Mouse (Mus musculus) forebrain, embryonic 10.5 days (tissue): ENCODE results near the gene D10Wsu102e. TPM values are rescaled to one million over a fixed set of nuclear protein-coding genes. Genes with fewer than 3 reads are reported as not detected.

Experiments
- DNase-seq: peaks from one replicate; pipeline ENCODE4 v3.0.0-alpha.2; 2017; ENCODE audit warnings: low spot score; ENCODE audit errors: extremely low spot score
- H3K27ac ChIP-seq: fragments of 300-500 bp; sonication (generic); 2 replicates; pipeline ENCODE4 v1.5.1; 2016; ENCODE audit warnings: mild to moderate bottlenecking
- H3K27me3 ChIP-seq: fragments of 300-500 bp; sonication (generic); 2 replicates; pipeline ENCODE4 v1.6.1; 2016; ENCODE audit warnings: mild to moderate bottlenecking; ENCODE audit not compliant: poor library complexity, severe bottlenecking
- H3K36me3 ChIP-seq: fragments of 300-500 bp; sonication (generic); replicated peaks from 2 replicates; pipeline ENCODE4 v1.6.1; 2016; ENCODE audit warnings: mild to moderate bottlenecking, moderate library complexity
- H3K4me1 ChIP-seq: fragments of 300-500 bp; sonication (generic); 2 replicates; pipeline ENCODE4 v1.6.1; 2016
- H3K4me3 ChIP-seq: fragments of 300-500 bp; sonication (generic); 2 replicates; pipeline ENCODE4 v1.5.1; 2016; ENCODE audit warnings: mild to moderate bottlenecking, moderate library complexity
- H3K9me3 ChIP-seq: fragments of 300-500 bp; sonication (generic); 2 replicates; pipeline ENCODE4 v1.6.1; 2016; ENCODE audit warnings: mild to moderate bottlenecking, moderate library complexity
- WGBS: fragments of 180-500 bp; shearing (Covaris S2); methylation state at CpG from one replicate; pipeline ENCODE4 v1.1.7; 2016; 5-methylcytosine and 5-hydroxymethylcytosine counted together
- polyA plus RNA-seq: library from polyadenylated mRNA; unstranded; fragments of >200 nt; fragmentation: Nextera tagmentation; extraction: Ambion mirVana; gene quantifications from 2 replicates; pipeline ENCODE4 v1.2.1, GENCODE M21; 2016

D10Wsu102e gene
- polyA plus RNA-seq, 1 experiment from 2014 or later = 1.5 TPM

GRCm38 (mm10) chr10:83536436-83536835, 176.4 kb downstream of the D10Wsu102e start:
- peaks cover 14% of the 10 kb centered on the region for H3K4me1 ChIP-seq
- H3K9me3 ChIP-seq = no peaks in the 10 kb centered on the region
- no peak overlapping the region for H3K27ac ChIP-seq
- DNase-seq = no peak
- peaks cover 35% of the 10 kb centered on the region for H3K27me3 ChIP-seq
- 7% methylated on average over 1 of the region's 1 CpGs for WGBS
- H3K4me3 ChIP-seq = no peak overlapping the region
- no peaks in the 10 kb centered on the region for H3K36me3 ChIP-seq

Other genes starting within 250 kb of the D10Wsu102e start
- gene Slc41a2, start 22.3 kb upstream of the D10Wsu102e start, polyA plus RNA-seq = 0.18 and 0.36 TPM in 2 replicates
- 1.6 and 1.9 TPM in 2 replicates for gene Aldh1l2, start 173.9 kb downstream of the D10Wsu102e start, polyA plus RNA-seq
- gene Washc4, start 183.5 kb downstream of the D10Wsu102e start, polyA plus RNA-seq = 35.0 and 36.8 TPM in 2 replicates